Comparison of ENCODE assay signal across 16 mouse cellular contexts in genomic region chr2:146125129-146125528, GRCm38 (mm10).
"Had no signal": no experiment of that assay in that cellular context is flagged by ENCODE, and none has a peak within 500 bp of the region (broad histone marks: within the 10 kb centered on the region; RNA-seq: fewer than 3 reads in every experiment).

No protein-coding gene starts in this region.

- DNase-seq: gastrocnemius, postnatal 14 days; gastrocnemius, postnatal 36 days; heart, adult 2 months; heart, postnatal 14 days; heart, postnatal 36 days; kidney, adult 18-20 months; kidney, adult 8-10 months; kidney, postnatal 10 days; kidney, postnatal 25 days; kidney, postnatal 4 days; left cerebral cortex, postnatal 4 days had no signal

- ATAC-seq: hindbrain, embryonic 16.5 days; inflammation-experienced regulatory T-cells, adult 6 months; intestine, embryonic 15.5 days; intestine, postnatal 0 days; liver, embryonic 12.5 days had no signal
